ENCODE assay signal across 25 mouse cellular contexts in genomic region chr14:32323221-32323620, GRCm38 (mm10). TPM values are rescaled to one million over a fixed set of nuclear protein-coding genes. Genes with fewer than 3 reads are reported as not detected.
A peak's percentile ranks its signal among the peaks of the same experiment; 100 is the strongest.
DNase-seq lines count a peak whose midpoint lies in the region; ATAC-seq lines count a peak whose summit lies in the region.
"Had no signal": no experiment of that assay in that cellular context is flagged by ENCODE, and none has a peak within 500 bp of the region (broad histone marks: within the 10 kb centered on the region; RNA-seq: fewer than 3 reads in every experiment).

No protein-coding gene starts in this region.

- peak; percentile 96 for DNase-seq in heart, adult 11 months
- no peak for DNase-seq in heart, postnatal 4 days
- DNase-seq in right cerebral cortex, adult 18-20 months: peak; percentile 31
- no peak for DNase-seq in right cerebral cortex, postnatal 4 days
- DNase-seq: adrenal gland, adult 2 months; cerebellum, adult 11 months; cerebellum, postnatal 36 days; embryo, embryonic 11 days; gastrocnemius, adult 2 months; kidney, adult 18-20 months; kidney, postnatal 4 days; lung, postnatal 4 days; retina, postnatal 1 day had no signal

- no peaks in the 10 kb centered on the region for H3K9me3 ChIP-seq in hindbrain, embryonic 16.5 days (ENCODE audit: control insufficient read depth, low read length)
- H3K9me3 ChIP-seq in hindbrain, embryonic 12.5 days (replicated peaks): no peaks in the 10 kb centered on the region
- H3K9me3 ChIP-seq: embryonic facial prominence, embryonic 13.5 days; forebrain, embryonic 12.5 days; heart, embryonic 15.5 days; hindbrain, embryonic 10.5 days; midbrain, embryonic 15.5 days; neural tube, embryonic 13.5 days had no signal

- no peaks in the 10 kb centered on the region for H3K36me3 ChIP-seq in hindbrain, embryonic 16.5 days (ENCODE audit: control insufficient read depth, insufficient read depth, low read length)
- H3K36me3 ChIP-seq in hindbrain, embryonic 12.5 days: 0 out of 2 replicates have a peak, but pooled peaks cover 3% of the 10 kb centered on the region
- H3K36me3 ChIP-seq: embryonic facial prominence, embryonic 13.5 days; forebrain, embryonic 12.5 days; heart, embryonic 15.5 days; midbrain, embryonic 15.5 days; neural tube, embryonic 13.5 days had no signal

- no peak overlapping the region for H3K4me2 ChIP-seq in hindbrain, embryonic 16.5 days (ENCODE audit: low read length)
- H3K4me2 ChIP-seq in hindbrain, embryonic 12.5 days (replicated peaks): no peak overlapping the region

- no peak overlapping the region for H3K9ac ChIP-seq in hindbrain, embryonic 16.5 days (ENCODE audit: low read depth, low read length)
- H3K9ac ChIP-seq in hindbrain, embryonic 12.5 days: no peak overlapping the region

- no peak overlapping the region for H3K27ac ChIP-seq in hindbrain, embryonic 16.5 days (ENCODE audit: low read depth, low read length)
- no peak overlapping the region for H3K27ac ChIP-seq in hindbrain, embryonic 12.5 days
- H3K27ac ChIP-seq: embryonic facial prominence, embryonic 13.5 days; forebrain, embryonic 12.5 days; gastrocnemius, adult 2 months; heart, embryonic 15.5 days; midbrain, embryonic 15.5 days; neural tube, embryonic 13.5 days had no signal

- 0 out of 2 replicates have a peak, but pooled peaks have one; percentile 19 for ATAC-seq in hindbrain, embryonic 16.5 days
- no peak for ATAC-seq in hindbrain, embryonic 12.5 days (ENCODE audit: low FRiP score)
- ATAC-seq in monocyte, adult 5-6 weeks (replicated peaks; ENCODE audit: insufficient number of reproducible peaks, low FRiP score, low TSS enrichment, poor library complexity, severe bottlenecking): no peak
- ATAC-seq: inflammation-experienced regulatory T-cells, adult 6 months had no signal

- peaks cover 9% of the 10 kb centered on the region for H3K4me1 ChIP-seq in hindbrain, embryonic 16.5 days (ENCODE audit: control insufficient read depth, insufficient read depth, low read depth, low read length)
- peaks cover 15% of the 10 kb centered on the region for H3K4me1 ChIP-seq in hindbrain, embryonic 12.5 days

- H3K27me3 ChIP-seq in hindbrain, embryonic 16.5 days (replicated peaks; ENCODE audit: control insufficient read depth, insufficient read depth, low read length): no peaks in the 10 kb centered on the region
- H3K27me3 ChIP-seq in hindbrain, embryonic 12.5 days: no peaks in the 10 kb centered on the region
- H3K27me3 ChIP-seq: embryonic facial prominence, embryonic 13.5 days; forebrain, embryonic 12.5 days; heart, embryonic 15.5 days; midbrain, embryonic 15.5 days; neural tube, embryonic 13.5 days had no signal

- no peak overlapping the region for H3K4me3 ChIP-seq in hindbrain, embryonic 16.5 days (ENCODE audit: low read length)
- no peak overlapping the region for H3K4me3 ChIP-seq in hindbrain, embryonic 12.5 days
- H3K4me3 ChIP-seq: erythroblast, embryonic 14.5 days; gastrocnemius, adult 2 months; myocyte had no signal

- WGBS in hindbrain, embryonic 16.5 days: 92% methylated on average over 5 of the region's 5 CpGs
- WGBS in hindbrain, embryonic 12.5 days: 87% methylated on average over 5 of the region's 5 CpGs

RNA-seq across cellular contexts. Expression of gene Ogdhl, which starts 1.4 kb away (rescaled TPM):
- total RNA-seq in heart, postnatal 4 days (2021): 10 to 100 TPM in 1 of 2 experiments, 1 to 10 TPM in 1; 9.7 to 11.3 TPM
- 20.9 and 24.6 TPM in 2 replicates for polyA plus RNA-seq in hindbrain, embryonic 16.5 days (2015; fragmentation: Nextera tagmentation; extraction: Ambion mirVana)
- polyA plus RNA-seq in hindbrain, embryonic 12.5 days (2016; fragmentation: Nextera tagmentation; extraction: Ambion mirVana): 19.6 and 23.7 TPM in 2 replicates
- not detected in 3 replicates for total RNA-seq in monocyte, adult 5-6 weeks (2017)
- polyA plus RNA-seq: erythroblast, embryonic 14.5 days had no signal

Comparison
In these comparisons a context has a peak if more than half of its experiments do, and no peak if none do; other contexts are left out.
1. DNase-seq: peak in heart, adult 11 months (single experiment) and right cerebral cortex, adult 18-20 months (single experiment); none in heart, postnatal 4 days (single experiment) and right cerebral cortex, postnatal 4 days (single experiment).
2. RNA of gene Ogdhl, which starts 1.4 kb away (total RNA-seq): 9.7 to 11.3 TPM in heart, postnatal 4 days; not detected in monocyte, adult 5-6 weeks; every median in the first group is over 10 times any median in the second.